Mouse (Mus musculus): ENCODE results near the gene Tmem178.

DNA sequence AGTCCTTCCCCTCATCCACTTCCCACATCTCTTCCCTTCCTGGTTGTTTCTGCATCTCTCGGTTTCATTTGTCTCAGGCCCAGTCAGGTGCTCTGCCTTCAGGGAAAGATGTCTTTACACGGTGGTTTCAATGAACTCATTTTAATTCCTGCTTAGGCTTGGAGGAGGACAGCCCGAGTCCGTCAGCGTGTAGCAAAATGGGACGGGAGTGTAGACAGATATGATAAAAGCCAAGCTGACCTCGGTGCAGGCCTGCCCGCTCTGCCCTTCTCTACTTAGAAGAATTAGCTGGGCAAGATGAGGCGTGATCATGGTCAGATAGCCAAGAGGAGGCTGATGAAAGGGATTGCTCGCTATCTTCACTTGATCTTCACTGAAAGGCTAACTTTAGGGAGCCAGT, 26.3 kb downstream of the Tmem178 start:
- no peak for TF ChIP-seq CTCF (conservative IDR thresholded peaks at IDR 0.05; ENCODE audit: low read length)
- TF ChIP-seq NANOG (IDR thresholded peaks at IDR 0.05; ENCODE audit: borderline replicate concordance, low read length): no peak
